ENCODE assay signal across 22 mouse cellular contexts in the genomic region with DNA sequence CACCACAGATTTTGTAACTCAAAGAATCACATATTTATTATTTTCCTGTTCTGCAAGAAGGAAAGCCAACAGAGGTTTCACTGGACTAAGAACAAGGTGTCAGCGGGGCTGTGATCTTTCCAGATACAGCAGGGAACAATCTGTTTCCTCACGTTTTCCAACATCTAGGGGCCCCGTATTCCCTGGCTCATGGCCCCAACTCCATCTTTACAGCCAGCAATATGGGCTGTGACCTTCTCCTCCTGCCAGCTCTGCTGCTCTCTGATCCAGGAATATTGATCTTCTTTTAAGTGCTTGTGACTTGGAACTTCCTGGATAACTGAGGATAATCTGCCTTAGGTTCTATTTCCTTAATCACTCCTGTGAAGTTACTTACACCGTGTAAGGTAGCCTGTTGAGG.
DNase-seq lines count a peak whose midpoint lies in the region; ATAC-seq and TF ChIP-seq lines count a peak whose summit lies in the region.
"Had no signal": no experiment of that assay in that cellular context is flagged by ENCODE, and none has a peak within 500 bp of the region (broad histone marks: within the 10 kb centered on the region; RNA-seq: fewer than 3 reads in every experiment).

No protein-coding gene starts in this region.

- WGBS in limb, embryonic 14.5 days, result 62% methylated on average over 4 of the region's 4 CpGs
- WGBS in limb, embryonic 10.5 days, result 63% methylated on average over 4 of the region's 4 CpGs
- 65% methylated on average over 4 of the region's 4 CpGs for WGBS in intestine, embryonic 15.5 days
- 34% methylated on average over 4 of the region's 4 CpGs for WGBS in intestine, postnatal 0 days

- no peak overlapping the region for H3K4me2 ChIP-seq in limb, embryonic 14.5 days (replicated peaks; ENCODE audit: low read depth, low read length, severe bottlenecking)
- H3K4me2 ChIP-seq in intestine, embryonic 15.5 days (replicated peaks), result no peak overlapping the region
- H3K4me2 ChIP-seq in intestine, postnatal 0 days (replicated peaks; ENCODE audit: low read depth), result no peak overlapping the region
- H3K4me2 ChIP-seq: embryonic facial prominence, embryonic 13.5 days; embryonic facial prominence, embryonic 15.5 days; forebrain, embryonic 12.5 days had no signal

- H3K36me3 ChIP-seq in limb, embryonic 14.5 days (ENCODE audit: control insufficient read depth, insufficient read depth, low read length), result no peaks in the 10 kb centered on the region
- H3K36me3 ChIP-seq in limb, embryonic 10.5 days, result no peaks in the 10 kb centered on the region
- no peaks in the 10 kb centered on the region for H3K36me3 ChIP-seq in intestine, embryonic 15.5 days
- H3K36me3 ChIP-seq in intestine, postnatal 0 days (ENCODE audit: control insufficient read depth, insufficient read depth), result no peaks in the 10 kb centered on the region
- H3K36me3 ChIP-seq: embryonic facial prominence, embryonic 13.5 days; embryonic facial prominence, embryonic 15.5 days; forebrain, embryonic 10.5 days; forebrain, embryonic 12.5 days had no signal

- no peak for TF ChIP-seq CTCF in intestine, postnatal 0 days (IDR thresholded peaks at IDR 0.05; ENCODE audit: low read depth)

- DNase-seq in limb, embryonic 14.5 days (ENCODE audit: low spot score), result peak; percentile 40
- DNase-seq in limb, embryonic 10.5 days (ENCODE audit: low spot score), result no peak
- no peak for DNase-seq in left cerebral cortex, postnatal 10 days (ENCODE audit: extremely low spot score in 1 of 2, low spot score in 2 of 2)
- DNase-seq in spleen, postnatal 36 days (ENCODE audit: low spot score in 2 of 2), result no peak
- DNase-seq: adrenal gland, adult 2 months; adrenal gland, postnatal 10 days; adrenal gland, postnatal 25 days; cerebellum, adult 11 months; cerebellum, adult 2 months; cerebellum, adult 9-11 months; cerebellum, postnatal 14 days; cerebellum, postnatal 36 days; embryo, embryonic 11 days had no signal

- H3K4me3 ChIP-seq in limb, embryonic 14.5 days (replicated peaks; ENCODE audit: low read length), result no peak overlapping the region
- no peak overlapping the region for H3K4me3 ChIP-seq in limb, embryonic 10.5 days
- no peak overlapping the region for H3K4me3 ChIP-seq in intestine, embryonic 15.5 days (replicated peaks)
- H3K4me3 ChIP-seq in intestine, postnatal 0 days (ENCODE audit: low read depth, low read length), result no peak overlapping the region
- H3K4me3 ChIP-seq: embryonic facial prominence, embryonic 13.5 days; embryonic facial prominence, embryonic 15.5 days; erythroblast, embryonic 14.5 days; forebrain, embryonic 10.5 days; forebrain, embryonic 12.5 days had no signal

- no peaks in the 10 kb centered on the region for H3K27me3 ChIP-seq in limb, embryonic 14.5 days (ENCODE audit: control insufficient read depth, insufficient read depth, low read length)
- H3K27me3 ChIP-seq in limb, embryonic 10.5 days (ENCODE audit: low read depth, poor library complexity, severe bottlenecking), result 0 out of 2 replicates have a peak, but pooled peaks cover 5% of the 10 kb centered on the region
- no peaks in the 10 kb centered on the region for H3K27me3 ChIP-seq in intestine, embryonic 15.5 days (replicated peaks)
- no peaks in the 10 kb centered on the region for H3K27me3 ChIP-seq in intestine, postnatal 0 days (replicated peaks; ENCODE audit: control insufficient read depth, insufficient read depth, low read length)
- H3K27me3 ChIP-seq: embryonic facial prominence, embryonic 13.5 days; embryonic facial prominence, embryonic 15.5 days; forebrain, embryonic 12.5 days had no signal

- H3K4me1 ChIP-seq in limb, embryonic 14.5 days (ENCODE audit: control insufficient read depth, insufficient read depth, low read length), result peaks cover 7% of the 10 kb centered on the region
- peaks cover 14% of the 10 kb centered on the region for H3K4me1 ChIP-seq in limb, embryonic 10.5 days
- 0 out of 2 replicates have a peak, but pooled peaks cover 4% of the 10 kb centered on the region for H3K4me1 ChIP-seq in intestine, embryonic 15.5 days (replicated peaks)
- no peaks in the 10 kb centered on the region for H3K4me1 ChIP-seq in intestine, postnatal 0 days (replicated peaks; ENCODE audit: control insufficient read depth, insufficient read depth, low read length)

- no peak overlapping the region for H3K9ac ChIP-seq in limb, embryonic 14.5 days (ENCODE audit: low read depth, low read length, severe bottlenecking)
- no peak overlapping the region for H3K9ac ChIP-seq in intestine, embryonic 15.5 days
- H3K9ac ChIP-seq in intestine, postnatal 0 days (ENCODE audit: low read depth, low read length), result no peak overlapping the region
- H3K9ac ChIP-seq: embryonic facial prominence, embryonic 13.5 days; embryonic facial prominence, embryonic 15.5 days; forebrain, embryonic 12.5 days had no signal

- ATAC-seq in limb, embryonic 14.5 days (ENCODE audit: low FRiP score, low read depth), result no peak
- ATAC-seq in intestine, embryonic 15.5 days, result peak; percentile 90
- peak; percentile 70 for ATAC-seq in intestine, postnatal 0 days
- ATAC-seq: forebrain, embryonic 14.5 days; forebrain, embryonic 16.5 days had no signal

- TF ChIP-seq POLR2A in limb, embryonic 14.5 days (IDR thresholded peaks at IDR 0.05; ENCODE audit: borderline replicate concordance, extremely low read depth, insufficient read depth, insufficient read length), result no peak

- intact Hi-C loops in left cerebral cortex, postnatal 10 days (cut with DNase I), result no loop called here

- H3K9me3 ChIP-seq in limb, embryonic 14.5 days (ENCODE audit: control insufficient read depth, low read length), result no peaks in the 10 kb centered on the region
- H3K9me3 ChIP-seq in limb, embryonic 10.5 days (replicated peaks), result no peaks in the 10 kb centered on the region
- no peaks in the 10 kb centered on the region for H3K9me3 ChIP-seq in intestine, embryonic 15.5 days
- no peaks in the 10 kb centered on the region for H3K9me3 ChIP-seq in intestine, postnatal 0 days (ENCODE audit: control insufficient read depth)
- H3K9me3 ChIP-seq: embryonic facial prominence, embryonic 13.5 days; embryonic facial prominence, embryonic 15.5 days; forebrain, embryonic 10.5 days; forebrain, embryonic 12.5 days had no signal

- no peak overlapping the region for H3K27ac ChIP-seq in limb, embryonic 14.5 days (replicated peaks; ENCODE audit: low read depth, low read length)
- no peak overlapping the region for H3K27ac ChIP-seq in limb, embryonic 10.5 days
- H3K27ac ChIP-seq in intestine, embryonic 15.5 days, result no peak overlapping the region
- H3K27ac ChIP-seq in intestine, postnatal 0 days (ENCODE audit: low read depth, low read length), result no peak overlapping the region
- H3K27ac ChIP-seq: embryonic facial prominence, embryonic 13.5 days; embryonic facial prominence, embryonic 15.5 days; forebrain, embryonic 10.5 days; forebrain, embryonic 12.5 days had no signal
